Mouse (Mus musculus) erythroblast, embryonic 14.5 days (primary cell): ENCODE results near the gene Wbp1.

Experiments used
- GATA1 ChIP-seq: IDR thresholded peaks from 2 replicates; pipeline ENCODE4 v1.6.1; 2012; ENCODE audit warnings: low read length, inconsistent platforms, mixed read lengths
- TAL1 ChIP-seq: IDR thresholded peaks from 3 replicates; pipeline ENCODE4 v1.6.1; 2012; ENCODE audit warnings: low read length, inconsistent platforms, mixed read lengths

DNA sequence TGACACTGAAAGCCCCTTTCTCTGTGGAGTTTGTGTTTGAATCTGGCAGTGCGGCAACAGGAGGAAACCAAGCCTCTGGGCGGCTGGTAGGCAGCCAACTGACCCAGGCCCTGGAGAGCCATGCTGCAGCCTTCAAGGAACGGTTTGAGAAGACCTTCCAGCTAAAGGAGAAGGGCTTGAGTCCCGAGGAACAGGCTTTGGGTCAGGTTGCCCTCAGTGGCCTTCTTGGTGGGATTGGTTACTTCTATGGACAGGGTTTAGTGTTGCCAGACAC, 4.3 kb downstream of the Wbp1 start:
- TF ChIP-seq TAL1 (no peak), GATA1 (no peak)
